Mouse (Mus musculus): ENCODE measurements around the gene Myh11.

GRCm38 (mm10) chr16:14237100-14237723 is 54.0 kb downstream of the Myh11 start:
- TF ChIP-seq CTCF (IDR thresholded peaks at IDR 0.05 in 2 of 3, conservative IDR thresholded peaks at IDR 0.05 in 1 of 3; ENCODE audit: control insufficient read depth in 1 of 3, insufficient read depth in 1 of 3, low read depth in 2 of 3, low read length in 3 of 3, poor library complexity in 1 of 3, severe bottlenecking in 1 of 3) (peak; percentile 91 to 98 (median 96)), GATA1 (IDR thresholded peaks at IDR 0.05; ENCODE audit: low read depth, low read length) (peak; percentile 34; the same call in 1 of the 2 replicates), USF1 (IDR thresholded peaks at IDR 0.05; ENCODE audit: low read depth, low read length) (no peak), POLR2A (IDR thresholded peaks at IDR 0.05; ENCODE audit: control insufficient read depth in 1 of 2, insufficient read depth in 1 of 2, low read depth in 1 of 2, low read length in 2 of 2, poor library complexity in 1 of 2) (no peak), ELF1 (IDR thresholded peaks at IDR 0.05; ENCODE audit: low read depth, low read length) (no peak), CHD2 (IDR thresholded peaks at IDR 0.05; ENCODE audit: low read length) (no peak), MYC (IDR thresholded peaks at IDR 0.05; ENCODE audit: low read depth, low read length) (no peak), MXI1 (IDR thresholded peaks at IDR 0.05; ENCODE audit: low read depth, low read length) (no peak), HCFC1 (IDR thresholded peaks at IDR 0.05; ENCODE audit: low read depth, low read length) (no peak), ZC3H11A (IDR thresholded peaks at IDR 0.05; ENCODE audit: low read depth, low read length) (peak; percentile 93), SIN3A (IDR thresholded peaks at IDR 0.05; ENCODE audit: low read length) (no peak), RCOR1 (IDR thresholded peaks at IDR 0.05; ENCODE audit: low read depth, low read length) (no peak), CHD1 (IDR thresholded peaks at IDR 0.05; ENCODE audit: low read depth, low read length) (no peak)
